In the genomic region with DNA sequence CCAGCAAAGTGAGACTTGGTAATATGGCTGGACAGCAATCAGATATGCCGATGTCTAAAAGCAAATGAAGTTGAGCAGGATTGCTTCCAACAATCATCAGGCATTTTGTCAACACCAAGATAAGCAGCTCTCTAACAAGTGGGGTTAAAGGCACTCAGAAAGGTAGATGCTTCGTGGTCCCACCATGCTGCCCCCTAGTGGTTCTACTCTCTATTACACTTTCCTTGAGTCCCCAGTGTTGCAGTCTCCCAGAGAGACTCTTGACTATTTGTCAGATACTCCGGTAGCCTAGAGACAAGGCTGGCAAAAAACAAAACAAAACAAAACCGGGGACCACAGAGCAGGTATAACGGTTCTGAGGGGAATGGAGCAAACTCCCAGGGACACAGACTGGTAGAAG, we compare ENCODE assay signal across 9 mouse cellular contexts. TPM values are rescaled to one million over a fixed set of nuclear protein-coding genes. Genes with fewer than 3 reads are reported as not detected.
A peak's percentile ranks its signal among the peaks of the same experiment; 100 is the strongest.
DNase-seq lines count a peak whose midpoint lies in the region; ATAC-seq and TF ChIP-seq lines count a peak whose summit lies in the region.
"Had no signal": no experiment of that assay in that cellular context is flagged by ENCODE, and none has a peak within 500 bp of the region (broad histone marks: within the 10 kb centered on the region; RNA-seq: fewer than 3 reads in every experiment).

No protein-coding gene starts in this region.

- H3K4me1 ChIP-seq in liver, adult 2 months (ENCODE audit: control insufficient read depth, insufficient read depth, low read length), result no peaks in the 10 kb centered on the region
- H3K4me1 ChIP-seq in thymus, adult 2 months (replicated peaks; ENCODE audit: control insufficient read depth, insufficient read depth, low read length), result no peaks in the 10 kb centered on the region
- no peaks in the 10 kb centered on the region for H3K4me1 ChIP-seq in forebrain, embryonic 13.5 days

- no peak for TF ChIP-seq POLR2A in liver, adult 2 months (IDR thresholded peaks at IDR 0.05; ENCODE audit: extremely low read depth, insufficient read depth, low read length)
- TF ChIP-seq POLR2A in thymus, adult 2 months (IDR thresholded peaks at IDR 0.05; ENCODE audit: control insufficient read depth, extremely low read depth, insufficient read depth, low read length, poor library complexity), result no peak

- WGBS in liver, adult 2 months, result 55% methylated on average over 5 of the region's 5 CpGs
- WGBS in thymus, adult 2 months, result 58% methylated on average over 5 of the region's 5 CpGs
- 58% methylated on average over 5 of the region's 5 CpGs for WGBS in forebrain, embryonic 13.5 days

- H3K4me3 ChIP-seq in gastrocnemius, adult 2 months, result no peak overlapping the region
- no peak overlapping the region for H3K4me3 ChIP-seq in liver, adult 2 months (ENCODE audit: insufficient read depth, low read depth, low read length)
- no peak overlapping the region for H3K4me3 ChIP-seq in thymus, adult 2 months (ENCODE audit: control insufficient read depth, insufficient read depth, low read length)
- no peak overlapping the region for H3K4me3 ChIP-seq in forebrain, embryonic 13.5 days
- H3K4me3 ChIP-seq: myocyte had no signal

- no peaks in the 10 kb centered on the region for H3K36me3 ChIP-seq in liver, adult 2 months (ENCODE audit: control insufficient read depth, insufficient read depth, low read length)
- H3K36me3 ChIP-seq in thymus, adult 2 months (ENCODE audit: control insufficient read depth, insufficient read depth, low read length), result no peaks in the 10 kb centered on the region
- no peaks in the 10 kb centered on the region for H3K36me3 ChIP-seq in forebrain, embryonic 13.5 days (ENCODE audit: poor library complexity, severe bottlenecking)

- H3K79me2 ChIP-seq in liver, adult 2 months (ENCODE audit: control insufficient read depth, insufficient read depth, low read length), result no peaks in the 10 kb centered on the region

- H3K9ac ChIP-seq in liver, adult 2 months (ENCODE audit: low read depth, low read length), result no peak overlapping the region
- no peak overlapping the region for H3K9ac ChIP-seq in forebrain, embryonic 13.5 days

- intact Hi-C loops in gastrocnemius, adult 2 months (cut with DNase I), result no loop called here

- peak; percentile 55 for TF ChIP-seq CTCF in gastrocnemius, adult 2 months (IDR thresholded peaks at IDR 0.05)
- peak; percentile 33; the same call in 1 of the 2 replicates for TF ChIP-seq CTCF in liver, adult 2 months (IDR thresholded peaks at IDR 0.05; ENCODE audit: low read depth, low read length)
- no peak for TF ChIP-seq CTCF in thymus, adult 2 months (IDR thresholded peaks at IDR 0.05; ENCODE audit: borderline replicate concordance, control insufficient read depth, extremely low read depth, insufficient read depth, low read length, poor library complexity)

- no peak overlapping the region for H3K27ac ChIP-seq in gastrocnemius, adult 2 months
- no peak overlapping the region for H3K27ac ChIP-seq in liver, adult 2 months (replicated peaks; ENCODE audit: insufficient read depth, low read depth, low read length)
- no peak overlapping the region for H3K27ac ChIP-seq in thymus, adult 2 months (ENCODE audit: control insufficient read depth, insufficient read depth, low read length)
- no peak overlapping the region for H3K27ac ChIP-seq in forebrain, embryonic 13.5 days

- no peaks in the 10 kb centered on the region for H3K27me3 ChIP-seq in liver, adult 2 months (ENCODE audit: control insufficient read depth, insufficient read depth, low read length)
- H3K27me3 ChIP-seq in thymus, adult 2 months (ENCODE audit: control insufficient read depth, insufficient read depth, low read length), result no peaks in the 10 kb centered on the region
- H3K27me3 ChIP-seq in forebrain, embryonic 13.5 days, result no peaks in the 10 kb centered on the region

- DNase-seq in gastrocnemius, adult 2 months, result no peak
- DNase-seq in gastrocnemius, postnatal 25 days, result no peak
- peak; percentile 53 for DNase-seq in CD4-positive helper T cell, adult 2 months (ENCODE audit: low read depth, low spot score)
- peak; percentile 27 for DNase-seq in brain, adult 2 months (ENCODE audit: low read depth, low spot score)
- DNase-seq in liver, adult 2 months (ENCODE audit: extremely low read depth, low read depth, low spot score), result peak; percentile 26
- DNase-seq in thymus, adult 2 months, result peak; percentile 47
- no peak for DNase-seq in layer of hippocampus, adult 8-10 months (ENCODE audit: low spot score in 2 of 2)

- H3K4me2 ChIP-seq in forebrain, embryonic 13.5 days, result no peak overlapping the region

- no peak for ATAC-seq in forebrain, embryonic 13.5 days

- no peaks in the 10 kb centered on the region for H3K9me3 ChIP-seq in forebrain, embryonic 13.5 days (replicated peaks)

RNA-seq across cellular contexts. Expression of a gene that starts 21.3 kb away (rescaled TPM):
- 10 to 100 TPM; 17.2 to 21.5 TPM for total RNA-seq in gastrocnemius, adult 2 months (2021)
- 10 to 100 TPM; 16.6 to 17.0 TPM for total RNA-seq in gastrocnemius, postnatal 25 days (2021)
- total RNA-seq in liver, adult 2 months (2014; rRNA removed), result 10.1 and 12.6 TPM in 2 replicates
- polyA plus RNA-seq in liver, adult 2 months (2012; rRNA removed), result 4.2 and 4.5 TPM in 2 replicates
- polyA plus RNA-seq in thymus, adult 2 months (2012; rRNA removed), result 27.3 and 30.4 TPM in 2 replicates
- polyA plus RNA-seq in forebrain, embryonic 13.5 days (2015; fragmentation: Nextera tagmentation; extraction: Ambion mirVana), result 41.2 and 42.2 TPM in 2 replicates
- total RNA-seq in layer of hippocampus, adult 8-10 months (2022), result 10 to 100 TPM; 58.7 to 66.5 (median 63.0) TPM

RNA-seq across cellular contexts. Expression of a gene that starts 60.0 kb away (rescaled TPM):
- total RNA-seq in gastrocnemius, adult 2 months (2021), result 10 to 100 TPM; 12.8 to 13.0 TPM
- total RNA-seq in gastrocnemius, postnatal 25 days (2021), result 10 to 100 TPM; 13.2 to 13.3 TPM
- total RNA-seq in liver, adult 2 months (2014; rRNA removed), result 48.1 and 54.2 TPM in 2 replicates
- 42.8 and 44.2 TPM in 2 replicates for polyA plus RNA-seq in liver, adult 2 months (2012; rRNA removed)
- polyA plus RNA-seq in thymus, adult 2 months (2012; rRNA removed), result 57.7 and 59.2 TPM in 2 replicates
- polyA plus RNA-seq in forebrain, embryonic 13.5 days (2015; fragmentation: Nextera tagmentation; extraction: Ambion mirVana), result 61.7 and 64.9 TPM in 2 replicates
- total RNA-seq in layer of hippocampus, adult 8-10 months (2022), result 10 to 100 TPM; 76.9 to 89.4 (median 79.0) TPM

Comparison
In these comparisons a context has a peak if more than half of its experiments do, and no peak if none do; other contexts are left out.
1. DNase-seq: peak in CD4-positive helper T cell, adult 2 months (single experiment), brain, adult 2 months (single experiment), liver, adult 2 months (single experiment) and thymus, adult 2 months (single experiment); none in gastrocnemius, adult 2 months (single experiment), gastrocnemius, postnatal 25 days (single experiment) and layer of hippocampus, adult 8-10 months (0 of 2).